Mouse (Mus musculus) WW6 (cell line): ENCODE results near the gene Sgk1.
"Not testable (repeated sequence)": the region's sequence is repeated elsewhere in the genome, so short reads cannot be mapped to it uniquely, and the experiment has no call there.

Experiments
- DNase-seq: peaks from one replicate; pipeline ENCODE4 v3.0.0-alpha.2; 2013; ENCODE audit warnings: low read depth, low spot score

Sgk1 gene

GRCm38 (mm10) chr10:21866504-21866903 is 15.5 kb upstream of the Sgk1 start:
- no peak for DNase-seq

GRCm38 (mm10) chr10:21868221-21868620 is 13.8 kb upstream of the Sgk1 start:
- no peak for DNase-seq

- no peak for DNase-seq
Measured at GRCm38 (mm10) chr10:21868623-21869022, 13.4 kb upstream of the Sgk1 start.

- no peak for DNase-seq
Measured at GRCm38 (mm10) chr10:21881837-21882183, 174 bp upstream of the Sgk1 start.

GRCm38 (mm10) chr10:21883587-21883986 is 1.6 kb downstream of the Sgk1 start:
- no peak for DNase-seq

GRCm38 (mm10) chr10:21884534-21884933 is 2.5 kb downstream of the Sgk1 start:
- no peak for DNase-seq

- DNase-seq = no peak
Measured at GRCm38 (mm10) chr10:21889141-21889765, 7.3 kb downstream of the Sgk1 start.

GRCm38 (mm10) chr10:21890293-21890692 is 8.3 kb downstream of the Sgk1 start:
- no peak for DNase-seq

- no peak for DNase-seq
Measured at GRCm38 (mm10) chr10:21891442-21891841, 9.5 kb downstream of the Sgk1 start.

- no peak for DNase-seq
Measured at GRCm38 (mm10) chr10:21892104-21892503, 10.1 kb downstream of the Sgk1 start.

- DNase-seq = no peak
Measured at GRCm38 (mm10) chr10:21898417-21898816, 16.4 kb downstream of the Sgk1 start.

GRCm38 (mm10) chr10:21898851-21899250 is 16.9 kb downstream of the Sgk1 start:
- DNase-seq = not testable (repeated sequence)

- DNase-seq = no peak
Measured at GRCm38 (mm10) chr10:21899397-21899796, 17.4 kb downstream of the Sgk1 start.

GRCm38 (mm10) chr10:21902152-21903140 is 20.5 kb downstream of the Sgk1 start:
- no peak for DNase-seq

GRCm38 (mm10) chr10:21904151-21904550 is 22.2 kb downstream of the Sgk1 start:
- DNase-seq = no peak

GRCm38 (mm10) chr10:21905616-21906015 is 23.6 kb downstream of the Sgk1 start:
- no peak for DNase-seq

- DNase-seq = no peak
Measured at GRCm38 (mm10) chr10:21906894-21907446, 25.0 kb downstream of the Sgk1 start.

GRCm38 (mm10) chr10:21907784-21908183 is 25.8 kb downstream of the Sgk1 start:
- no peak for DNase-seq

- no peak for DNase-seq
Measured at GRCm38 (mm10) chr10:21908686-21909085, 26.7 kb downstream of the Sgk1 start.

- no peak for DNase-seq
Measured at GRCm38 (mm10) chr10:21910334-21910733, 28.4 kb downstream of the Sgk1 start.

- DNase-seq = no peak
Measured at GRCm38 (mm10) chr10:21911303-21911947, 29.4 kb downstream of the Sgk1 start.

GRCm38 (mm10) chr10:21914751-21915150 is 32.8 kb downstream of the Sgk1 start:
- DNase-seq = no peak
